Mouse (Mus musculus): ENCODE measurements at regions not wholly inside any gene's neighbourhood (a gene's known extent, or its start where the extent isn't known, plus 50 kb on each side); places are given as distances from the start of the nearest gene placed in this dataset.
A peak's percentile ranks its signal among the peaks of the same experiment; 100 is the strongest.

- DNase-seq (ENCODE audit: low spot score in 2 of 2), result no peak
Observed at GRCm38 (mm10) chr16:5307249-5307605, 51.4 kb upstream of the Eef2kmt start.

GRCm38 (mm10) chr16:5306588-5307248 lies 50.9 kb upstream of the Eef2kmt start:
- DNase-seq (ENCODE audit: low spot score in 2 of 2), result peak; percentile 65 to 86

Measured in frontal cortex, postnatal 10 days (tissue).